Mouse (Mus musculus) embryonic fibroblast, embryonic 13.5 days (primary cell): ENCODE measurements around the gene Fermt2.
A peak's percentile ranks its signal among the peaks of the same experiment; 100 is the strongest.

Source experiments
- CTCF ChIP-seq: IDR thresholded peaks from 2 replicates; pipeline ENCODE4 v1.5.1; 2011; ENCODE audit warnings: mild to moderate bottlenecking, control low read depth, low read length, moderate library complexity, borderline replicate concordance; ENCODE audit not compliant: insufficient read depth
- POLR2A ChIP-seq: IDR thresholded peaks from 2 replicates; pipeline ENCODE4 v1.6.1; 2011; ENCODE audit warnings: low read depth, mild to moderate bottlenecking, control low read depth, low read length, moderate library complexity

DNA sequence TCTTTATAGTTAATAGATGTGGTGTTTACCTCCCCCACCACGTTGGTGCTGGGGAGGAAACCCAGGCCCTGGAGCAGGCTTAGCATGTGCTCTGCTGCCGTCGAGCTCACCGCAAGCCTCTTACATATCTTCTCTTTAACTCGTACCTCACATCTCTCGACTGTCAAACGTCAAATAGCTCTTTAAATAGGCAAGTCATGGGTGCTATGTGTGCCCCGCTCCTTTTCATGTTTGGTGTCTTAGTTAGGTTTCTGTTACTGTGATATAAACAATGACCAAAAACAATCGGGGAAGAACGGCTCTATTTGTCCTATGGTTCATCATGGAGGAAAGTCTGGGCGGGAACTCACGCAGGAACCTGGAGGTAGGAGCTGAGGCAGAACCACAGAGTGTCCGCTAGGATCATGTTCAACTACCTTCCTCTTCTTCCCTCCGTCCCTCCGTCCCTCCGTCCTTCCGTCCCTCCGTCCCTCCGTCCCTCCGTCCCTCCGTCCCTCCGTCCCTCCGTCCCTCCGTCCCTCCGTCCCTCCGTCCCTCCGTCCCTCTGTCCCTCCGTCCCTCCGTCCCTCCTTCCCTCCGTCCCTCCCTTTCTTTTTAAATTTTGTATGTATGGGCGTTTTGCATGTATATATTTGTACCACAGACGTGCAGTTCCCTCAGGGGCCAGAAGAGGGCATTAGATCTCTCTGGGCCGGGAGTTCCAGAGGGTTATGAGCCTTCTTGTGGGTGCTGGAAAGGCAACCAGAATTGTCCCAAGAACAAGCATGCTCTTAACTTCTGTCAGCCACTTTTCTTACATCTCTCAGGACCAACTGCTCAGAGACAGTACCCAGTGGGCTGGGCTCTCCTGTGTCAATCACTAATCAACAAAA, 36.4 kb upstream of the Fermt2 start:
- no peak for TF ChIP-seq CTCF
- TF ChIP-seq POLR2A: 0 out of 2 replicates have a peak, but pooled peaks have one; percentile 28
